Mouse (Mus musculus) embryonic facial prominence, embryonic 11.5 days (tissue): ENCODE measurements around the gene Cx3cr1. TPM values are rescaled to one million over a fixed set of nuclear protein-coding genes. Genes with fewer than 3 reads are reported as not detected.
A peak's percentile ranks its signal among the peaks of the same experiment; 100 is the strongest.

ENCODE experiments used
- ATAC-seq: fragments of 200-750 bp; cut with Nextera tagmentation; replicated peaks from 2 replicates; pipeline ENCODE4 v1.8.0; 2017; ENCODE audit warnings: low read depth; ENCODE audit not compliant: insufficient number of reproducible peaks, low FRiP score, low TSS enrichment
- DNase-seq: peaks from one replicate; pipeline ENCODE4 v3.0.0-alpha.2; 2015; ENCODE audit warnings: low spot score
- H3K27ac ChIP-seq: fragments of 300-500 bp; sonication (generic); replicated peaks from 2 replicates; pipeline ENCODE4 v1.5.1; 2014; ENCODE audit warnings: mild to moderate bottlenecking, low read depth, low read length, control low read depth
- H3K27me3 ChIP-seq: fragments of 300-500 bp; sonication (generic); 2 replicates; pipeline ENCODE4 v1.6.1; 2014; ENCODE audit warnings: mild to moderate bottlenecking, low read length, moderate library complexity, mixed read lengths; ENCODE audit not compliant: control insufficient read depth, insufficient read depth
- H3K36me3 ChIP-seq: fragments of 300-500 bp; sonication (generic); replicated peaks from 2 replicates; pipeline ENCODE4 v1.6.1; 2014; ENCODE audit warnings: low read depth, mild to moderate bottlenecking, low read length, moderate library complexity, mixed read lengths; ENCODE audit not compliant: control insufficient read depth, insufficient read depth
- H3K4me1 ChIP-seq: fragments of 300-500 bp; sonication (generic); 2 replicates; pipeline ENCODE4 v1.6.1; 2014; ENCODE audit warnings: low read length, mixed read lengths; ENCODE audit not compliant: control insufficient read depth, insufficient read depth
- H3K4me2 ChIP-seq: fragments of 300-500 bp; sonication (generic); 2 replicates; pipeline ENCODE4 v1.6.1; 2014; ENCODE audit warnings: low read depth, mild to moderate bottlenecking, control low read depth, low read length, moderate library complexity
- H3K4me3 ChIP-seq: fragments of 300-500 bp; sonication (generic); 2 replicates; pipeline ENCODE4 v1.5.1; 2014; ENCODE audit warnings: low read depth, low read length, control low read depth
- H3K9ac ChIP-seq: fragments of 300-500 bp; sonication (generic); replicated peaks from 2 replicates; pipeline ENCODE4 v1.6.1; 2014; ENCODE audit warnings: mild to moderate bottlenecking, control low read depth, low read length
- H3K9me3 ChIP-seq: fragments of 300-500 bp; sonication (generic); replicated peaks from 2 replicates; pipeline ENCODE4 v1.6.1; 2016; ENCODE audit warnings: mild to moderate bottlenecking, low read length, inconsistent platforms, mixed read lengths; ENCODE audit not compliant: control insufficient read depth
- WGBS: fragments of 180-500 bp; shearing (Covaris S2); extraction: QIAGEN DNeasy Blood & Tissue Kit; methylation state at CpG from one replicate; pipeline ENCODE4 v1.1.7; 2014; 5-methylcytosine and 5-hydroxymethylcytosine counted together
- polyA plus RNA-seq: library from polyadenylated mRNA; unstranded; fragments of >200 nt; fragmentation: Nextera tagmentation; extraction: Ambion mirVana; gene quantifications from 2 replicates; pipeline ENCODE4 v1.2.1, GENCODE M21; 2014

Gene Cx3cr1
- polyA plus RNA-seq, 1 experiment from 2014 or later, result 2.4 TPM

GRCm38 (mm10) chr9:120064317-120064716, 5.4 kb downstream of the Cx3cr1 start:
- Histone ChIP-seq H3K9me3 (no peaks in the 10 kb centered on the region), H3K27ac (no peak overlapping the region), H3K36me3 (no peaks in the 10 kb centered on the region), H3K4me3 (no peak overlapping the region), H3K9ac (no peak overlapping the region), H3K4me2 (no peak overlapping the region), H3K27me3 (no peaks in the 10 kb centered on the region), H3K4me1 (no peaks in the 10 kb centered on the region)
- ATAC-seq (no peak), DNase-seq (no peak)
- WGBS, result 76% methylated on average over 4 of the region's 4 CpGs

- WGBS, result 72% methylated on average over 3 of the region's 3 CpGs
- H3K27me3 ChIP-seq, result no peaks in the 10 kb centered on the region
- no peaks in the 10 kb centered on the region for H3K4me1 ChIP-seq
- ATAC-seq, result no peak
- no peaks in the 10 kb centered on the region for H3K36me3 ChIP-seq
- DNase-seq, result no peak
- H3K4me2 ChIP-seq, result no peak overlapping the region
- H3K27ac ChIP-seq, result no peak overlapping the region
- H3K9me3 ChIP-seq, result no peaks in the 10 kb centered on the region
- H3K4me3 ChIP-seq, result no peak overlapping the region
- no peak overlapping the region for H3K9ac ChIP-seq
Observed at GRCm38 (mm10) chr9:120058730-120059129, 10.9 kb downstream of the Cx3cr1 start.

GRCm38 (mm10) chr9:120056201-120056600, 13.5 kb downstream of the Cx3cr1 start:
- no peaks in the 10 kb centered on the region for H3K36me3 ChIP-seq
- no peak overlapping the region for H3K27ac ChIP-seq
- no peak overlapping the region for H3K4me2 ChIP-seq
- no peak overlapping the region for H3K4me3 ChIP-seq
- no peak for ATAC-seq
- H3K27me3 ChIP-seq, result no peaks in the 10 kb centered on the region
- H3K4me1 ChIP-seq, result no peaks in the 10 kb centered on the region
- no peak overlapping the region for H3K9ac ChIP-seq
- WGBS, result 83% methylated on average over 9 of the region's 9 CpGs
- DNase-seq, result no peak
- no peaks in the 10 kb centered on the region for H3K9me3 ChIP-seq

- no peaks in the 10 kb centered on the region for H3K9me3 ChIP-seq
- WGBS, result 56% methylated on average over 8 of the region's 8 CpGs
- H3K4me3 ChIP-seq, result no peak overlapping the region
- no peak overlapping the region for H3K27ac ChIP-seq
- no peaks in the 10 kb centered on the region for H3K4me1 ChIP-seq
- H3K36me3 ChIP-seq, result no peaks in the 10 kb centered on the region
- H3K9ac ChIP-seq, result peak overlapping the region; percentile 6; the same call in 1 of the 2 replicates
- no peak overlapping the region for H3K4me2 ChIP-seq
- peak; percentile 12 for DNase-seq
- no peaks in the 10 kb centered on the region for H3K27me3 ChIP-seq
- ATAC-seq, result no peak
Observed at GRCm38 (mm10) chr9:120054545-120055277, 15.0 kb downstream of the Cx3cr1 start.

- ATAC-seq, result no peak
- Histone ChIP-seq H3K36me3 (no peaks in the 10 kb centered on the region), H3K9ac (no peak overlapping the region), H3K9me3 (no peaks in the 10 kb centered on the region), H3K4me1 (no peaks in the 10 kb centered on the region), H3K27me3 (no peaks in the 10 kb centered on the region), H3K4me3 (no peak overlapping the region), H3K27ac (no peak overlapping the region), H3K4me2 (no peak overlapping the region)
- no peak for DNase-seq
- WGBS, result 84% methylated on average over 3 of the region's 3 CpGs
Observed at GRCm38 (mm10) chr9:120049407-120049806, 20.3 kb downstream of the Cx3cr1 start.

GRCm38 (mm10) chr9:120048495-120048894, 21.2 kb downstream of the Cx3cr1 start:
- no peak overlapping the region for H3K4me3 ChIP-seq
- no peak overlapping the region for H3K4me2 ChIP-seq
- 70% methylated on average over 6 of the region's 6 CpGs for WGBS
- no peaks in the 10 kb centered on the region for H3K27me3 ChIP-seq
- no peak overlapping the region for H3K27ac ChIP-seq
- no peak overlapping the region for H3K9ac ChIP-seq
- no peaks in the 10 kb centered on the region for H3K9me3 ChIP-seq
- ATAC-seq, result no peak
- DNase-seq, result no peak
- no peaks in the 10 kb centered on the region for H3K4me1 ChIP-seq
- no peaks in the 10 kb centered on the region for H3K36me3 ChIP-seq

- Histone ChIP-seq H3K27me3 (no peaks in the 10 kb centered on the region), H3K4me1 (no peaks in the 10 kb centered on the region), H3K9me3 (no peaks in the 10 kb centered on the region), H3K4me3 (no peak overlapping the region), H3K27ac (no peak overlapping the region), H3K4me2 (no peak overlapping the region), H3K36me3 (no peaks in the 10 kb centered on the region), H3K9ac (no peak overlapping the region)
- no peak for DNase-seq
- no peak for ATAC-seq
- WGBS, result 82% methylated on average over 7 of the region's 7 CpGs
Observed at GRCm38 (mm10) chr9:120043115-120043514, 26.6 kb downstream of the Cx3cr1 start.

- no peaks in the 10 kb centered on the region for H3K4me1 ChIP-seq
- 81% methylated on average over 7 of the region's 7 CpGs for WGBS
- no peak overlapping the region for H3K4me3 ChIP-seq
- H3K27me3 ChIP-seq, result no peaks in the 10 kb centered on the region
- H3K36me3 ChIP-seq, result no peaks in the 10 kb centered on the region
- H3K27ac ChIP-seq, result no peak overlapping the region
- H3K9ac ChIP-seq, result no peak overlapping the region
- DNase-seq, result no peak
- H3K9me3 ChIP-seq, result no peaks in the 10 kb centered on the region
- no peak overlapping the region for H3K4me2 ChIP-seq
- no peak for ATAC-seq
Observed at GRCm38 (mm10) chr9:120037414-120037813, 32.3 kb downstream of the Cx3cr1 start.
